Mouse (Mus musculus) embryo, embryonic 10 days (tissue): Measurements from ENCODE around the gene Cmah.
"Not testable (repeated sequence)": the region's sequence is repeated elsewhere in the genome, so short reads cannot be mapped to it uniquely, and the experiment has no call there.

Source experiments
- DNase-seq: peaks from one replicate; pipeline ENCODE4 v3.0.0-alpha.2; 2015; ENCODE audit warnings: low spot score

Cmah gene

DNA sequence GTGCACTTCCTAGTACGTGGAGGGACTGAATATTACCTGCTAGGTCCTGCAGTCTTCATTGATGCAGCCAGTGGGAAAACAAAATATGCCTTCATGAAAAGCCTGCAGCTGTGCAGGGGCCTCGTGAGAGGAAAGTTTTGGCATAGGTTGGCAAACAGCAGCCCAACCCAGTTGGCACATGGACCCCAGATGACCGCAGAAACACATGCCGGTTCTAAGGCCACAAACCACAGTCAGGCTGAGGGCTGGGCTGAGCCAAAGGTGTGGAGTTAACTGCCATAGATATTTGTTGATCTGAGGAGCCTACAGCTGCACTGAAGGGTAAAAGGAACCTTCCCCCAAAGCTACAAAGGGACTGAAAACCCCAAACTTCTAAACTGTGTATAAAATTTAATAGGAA lies 14.9 kb downstream of the Cmah start:
- DNase-seq: no peak

- no peak for DNase-seq
Observed at GRCm38 (mm10) chr13:24353004-24353403, 25.8 kb downstream of the Cmah start.

DNA sequence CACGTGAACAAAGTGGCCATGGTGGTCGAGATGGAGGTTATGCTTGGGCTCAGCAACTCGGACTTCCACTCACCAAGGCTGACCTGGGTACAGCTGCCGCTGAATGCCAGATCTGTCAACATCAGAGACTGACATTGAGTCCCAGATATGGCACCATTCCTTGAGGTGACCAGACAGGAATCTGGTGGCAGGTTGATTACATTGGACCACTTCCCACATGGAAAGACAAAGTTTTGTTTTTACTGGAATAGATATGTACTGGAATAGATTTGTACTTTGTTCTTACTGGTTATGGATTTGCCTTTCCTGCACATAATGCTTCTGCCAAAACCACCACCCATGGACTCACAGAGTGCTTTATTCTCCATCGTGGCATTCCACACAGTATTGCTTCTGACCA lies 27.5 kb downstream of the Cmah start:
- DNase-seq: no peak

GRCm38 (mm10) chr13:24359181-24359580 lies 32.0 kb downstream of the Cmah start:
- DNase-seq: no peak

DNA sequence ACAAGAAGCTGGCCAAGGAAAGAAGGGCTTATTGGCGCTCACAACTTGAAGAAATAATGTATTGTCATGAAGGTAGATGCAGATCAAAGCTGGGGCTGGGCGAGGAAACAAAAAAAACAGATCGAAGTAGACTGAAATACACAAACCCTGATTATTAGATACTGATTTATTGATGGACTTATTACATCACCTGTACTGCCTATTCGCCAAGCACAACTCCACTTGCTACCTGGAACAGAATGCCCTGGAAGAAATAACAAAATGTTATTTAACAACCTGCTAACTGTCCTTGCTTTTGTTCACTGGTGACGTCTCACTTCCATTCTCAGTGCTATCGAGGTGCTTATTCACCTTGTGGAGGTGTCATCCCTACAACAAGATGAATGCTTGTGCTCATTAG lies 38.0 kb downstream of the Cmah start:
- DNase-seq: no peak

DNA sequence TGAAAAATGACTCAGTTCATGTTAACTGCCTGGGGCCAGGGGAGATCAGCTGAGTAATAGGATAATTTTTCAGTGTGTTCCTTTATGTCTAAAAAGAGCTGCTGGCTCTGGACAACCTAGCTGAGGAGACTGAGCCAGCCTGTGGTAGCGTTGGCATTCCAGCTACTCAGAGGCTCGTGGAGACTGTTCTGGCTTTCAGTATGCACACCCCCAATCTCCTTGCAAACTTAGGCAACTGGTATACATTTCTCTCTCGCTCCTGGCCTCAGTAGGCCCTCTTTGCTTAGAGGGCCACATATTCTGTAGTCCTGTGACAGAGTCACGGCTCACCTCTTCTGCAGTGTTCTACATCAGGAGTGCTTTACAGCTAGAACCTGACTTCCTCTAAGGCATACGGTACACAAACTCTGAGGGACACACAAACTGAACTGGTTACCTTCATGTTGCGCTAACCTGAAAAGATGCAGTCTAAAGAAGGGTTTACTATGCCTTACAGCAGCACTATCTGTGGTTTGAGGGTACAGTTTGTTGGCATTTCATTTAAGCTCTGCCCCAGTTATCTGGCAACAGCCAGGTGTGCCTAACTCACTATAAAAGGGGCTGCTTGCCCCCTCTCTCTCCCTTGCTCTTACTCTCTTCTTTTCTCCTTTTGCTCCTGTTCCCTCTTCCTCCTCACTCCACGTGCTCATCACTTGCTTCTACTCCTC lies 45.8 kb downstream of the Cmah start:
- no peak for DNase-seq

GRCm38 (mm10) chr13:24374606-24375005 lies 47.4 kb downstream of the Cmah start:
- DNase-seq: not testable (repeated sequence)

- DNase-seq: no peak
Observed at GRCm38 (mm10) chr13:24375320-24376203, 48.4 kb downstream of the Cmah start.

DNA sequence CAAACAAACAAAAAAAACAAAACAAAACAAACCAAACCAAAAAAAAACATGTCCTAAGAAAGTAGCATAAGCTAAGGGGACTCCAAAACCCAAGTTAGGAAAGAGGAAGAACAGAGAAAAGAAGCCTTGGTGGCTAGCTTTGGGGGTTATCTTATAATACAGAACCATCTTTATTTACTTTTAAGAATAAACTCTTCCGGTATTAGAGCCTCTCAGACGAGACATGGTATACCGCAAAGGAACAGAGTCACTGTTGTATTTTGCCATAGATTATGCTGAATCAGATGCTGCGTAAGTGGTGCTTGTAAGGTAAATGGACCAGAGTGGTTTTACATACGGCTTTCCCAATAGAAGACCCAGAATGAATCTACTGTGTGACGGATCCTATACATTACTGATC lies 53.5 kb downstream of the Cmah start:
- DNase-seq: no peak

DNA sequence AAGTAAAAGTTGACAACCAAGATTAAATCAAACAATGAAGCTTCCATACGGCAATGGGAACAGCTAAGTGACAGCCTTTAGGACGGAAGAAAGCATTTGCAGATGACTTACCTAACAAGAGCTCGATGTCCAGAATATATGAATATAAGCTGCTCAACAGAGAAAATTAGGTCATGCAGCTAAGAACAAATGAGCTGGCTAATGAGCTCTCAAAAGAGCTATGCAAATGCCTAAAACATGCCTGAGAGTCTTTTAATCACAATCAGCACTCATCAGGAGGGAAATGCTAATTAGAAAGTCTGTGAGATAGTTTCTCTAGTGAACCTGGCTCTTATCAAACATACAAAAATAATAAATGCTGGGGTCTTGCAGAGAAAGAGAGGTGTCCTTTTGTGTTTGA lies 56.7 kb downstream of the Cmah start:
- no peak for DNase-seq

- no peak for DNase-seq
Observed at GRCm38 (mm10) chr13:24391892-24392291, 64.7 kb downstream of the Cmah start.

GRCm38 (mm10) chr13:24392655-24393054 lies 65.5 kb downstream of the Cmah start:
- no peak for DNase-seq

- DNase-seq: no peak
Observed at GRCm38 (mm10) chr13:24393055-24393454, 65.9 kb downstream of the Cmah start.

GRCm38 (mm10) chr13:24395815-24396214 lies 68.6 kb downstream of the Cmah start:
- DNase-seq: no peak

GRCm38 (mm10) chr13:24397181-24397580 lies 70.0 kb downstream of the Cmah start:
- no peak for DNase-seq

GRCm38 (mm10) chr13:24398488-24398887 lies 71.3 kb downstream of the Cmah start:
- no peak for DNase-seq

GRCm38 (mm10) chr13:24401821-24402220 lies 74.6 kb downstream of the Cmah start:
- not testable (repeated sequence) for DNase-seq

DNA sequence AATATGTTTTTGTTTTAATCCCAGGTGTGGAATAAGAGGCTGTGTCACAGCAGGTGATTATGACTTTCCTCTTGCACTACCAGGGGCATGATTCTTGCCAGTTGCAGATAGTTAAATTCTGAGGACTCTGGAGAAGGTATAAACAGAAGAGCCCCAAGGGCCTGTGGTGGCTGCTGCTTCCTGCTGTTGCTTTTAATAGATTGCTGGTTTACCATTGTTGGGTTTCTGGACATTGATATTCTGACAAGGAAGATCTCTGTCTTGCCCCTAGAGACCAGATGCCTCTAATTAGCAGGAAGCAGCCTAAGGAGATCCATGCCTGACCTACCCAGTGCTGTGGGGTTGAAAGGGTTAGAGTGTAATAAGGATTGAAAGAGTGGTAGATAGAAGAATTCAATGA lies 75.8 kb downstream of the Cmah start:
- DNase-seq: no peak

DNA sequence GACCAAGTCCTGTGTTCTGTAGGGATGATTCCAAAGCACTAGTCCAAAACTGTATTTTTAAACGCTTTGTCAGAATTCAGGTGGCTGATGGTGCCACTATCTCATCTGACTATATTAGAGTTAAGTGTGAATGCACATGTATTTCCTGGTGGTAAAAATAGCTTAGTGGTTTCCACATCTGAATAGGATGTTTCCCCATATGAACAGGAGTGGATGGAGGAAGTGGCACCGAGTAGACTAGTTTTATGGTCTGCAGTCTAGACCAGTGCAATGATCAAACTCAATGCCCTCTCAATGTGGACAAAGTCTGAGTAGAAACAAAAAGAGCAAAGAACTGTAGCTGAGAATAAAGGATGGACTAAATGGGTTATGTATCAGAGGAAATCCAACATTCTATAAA lies 79.6 kb downstream of the Cmah start:
- DNase-seq: no peak

DNA sequence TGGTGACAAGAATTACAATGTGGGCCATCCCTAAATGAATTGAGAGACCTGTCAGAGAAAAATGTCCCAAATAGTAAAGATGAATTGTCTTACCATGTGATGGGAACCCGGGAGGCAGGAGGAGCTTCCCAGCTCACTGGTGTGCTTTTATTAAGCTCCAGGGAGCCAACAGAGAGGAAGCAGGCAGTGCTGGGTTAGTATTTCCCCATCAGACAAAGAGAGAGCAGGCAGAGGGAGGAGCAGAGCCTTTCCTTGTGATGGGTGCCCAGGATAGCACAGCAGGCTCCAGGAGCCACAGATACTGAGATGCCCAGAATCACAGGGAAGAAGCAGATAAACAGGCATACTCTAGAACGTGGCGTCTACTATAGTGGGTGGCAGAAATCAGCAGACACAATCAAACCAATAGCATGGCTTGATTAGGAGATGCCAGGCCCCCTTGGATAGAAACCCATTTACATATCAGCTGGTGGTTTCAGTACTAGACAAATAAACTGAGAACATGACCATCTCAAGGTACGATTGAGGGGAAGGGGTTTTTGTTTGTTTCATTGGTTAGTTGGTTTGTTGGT lies 87.5 kb downstream of the Cmah start:
- no peak for DNase-seq

GRCm38 (mm10) chr13:24415506-24416206 lies 88.5 kb downstream of the Cmah start:
- DNase-seq: no peak

GRCm38 (mm10) chr13:24416409-24416808 lies 89.2 kb downstream of the Cmah start:
- DNase-seq: peak; percentile 67
